Mouse (Mus musculus) CH12.LX (cell line): ENCODE measurements at regions not wholly inside any gene's neighbourhood (a gene's known extent, or its start where the extent isn't known, plus 50 kb on each side); places are given as distances from the start of the nearest gene placed in this dataset.

Source experiments
- CTCF ChIP-seq, 2 experiments: IDR thresholded peaks in 1 of 2; conservative IDR thresholded peaks in 1 of 2; 2 replicates each; pipeline ENCODE4 v1.5.1; 2011 to 2012; ENCODE audit warnings: low read depth in 2 of 2, low read length in 2 of 2, improper control_type of control experiment in 1 of 2, inconsistent platforms in 1 of 2, mild to moderate bottlenecking in 1 of 2, moderate library complexity in 1 of 2
- GABPA ChIP-seq: IDR thresholded peaks from 2 replicates; pipeline ENCODE4 v1.6.1; 2012; ENCODE audit warnings: low read depth, low read length, improper control_type of control experiment, inconsistent platforms; ENCODE audit not compliant: insufficient replicate concordance

GRCm38 (mm10) chr16:30128787-30129186 is 64.6 kb downstream of the Hes1 start:
- TF ChIP-seq CTCF (conservative IDR thresholded peaks at IDR 0.05 in 1 of 2, IDR thresholded peaks at IDR 0.05 in 1 of 2; ENCODE audit: low read depth in 2 of 2, low read length in 2 of 2) (no peak), GABPA (no peak)
